Mouse (Mus musculus) E14TG2a.4 (cell line): ENCODE data around the gene Uspl1.

Source experiments
- CTCF ChIP-seq: conservative IDR thresholded peaks from 2 replicates; pipeline ENCODE4 v1.5.1; 2014; ENCODE audit warnings: low read length
- NANOG ChIP-seq: IDR thresholded peaks from 2 replicates; pipeline ENCODE4 v1.6.1; 2014; ENCODE audit warnings: borderline replicate concordance, low read length, mixed read lengths
- POU5F1 ChIP-seq: IDR thresholded peaks from 2 replicates; pipeline ENCODE4 v1.6.1; 2014; ENCODE audit warnings: low read length, borderline replicate concordance

- TF ChIP-seq CTCF (no peak), NANOG (no peak), POU5F1 (no peak)
Measured at GRCm38 (mm10) chr5:149159021-149159420, 25.1 kb upstream of the Uspl1 start.
